Mouse (Mus musculus) liver, embryonic 15.5 days (tissue): ENCODE results near the gene Uba52. TPM values are rescaled to one million over a fixed set of nuclear protein-coding genes. Genes with fewer than 3 reads are reported as not detected.

ENCODE experiments used
- ATAC-seq: fragments of 200-750 bp; cut with Nextera tagmentation; 2 replicates; pipeline ENCODE4 v1.8.0; 2017; ENCODE audit warnings: moderate number of reproducible peaks, mild to moderate bottlenecking, moderate library complexity; ENCODE audit not compliant: insufficient read depth
- H3K27ac ChIP-seq: fragments of 300-500 bp; sonication (generic); replicated peaks from 2 replicates; pipeline ENCODE4 v1.5.1; 2015; ENCODE audit warnings: mild to moderate bottlenecking, inconsistent platforms
- H3K27me3 ChIP-seq: fragments of 300-500 bp; sonication (generic); 2 replicates; pipeline ENCODE4 v1.6.1; 2015; ENCODE audit warnings: mild to moderate bottlenecking, inconsistent platforms
- H3K36me3 ChIP-seq: fragments of 300-500 bp; sonication (generic); replicated peaks from 2 replicates; pipeline ENCODE4 v1.6.1; 2015; ENCODE audit warnings: moderate library complexity, mild to moderate bottlenecking, inconsistent platforms
- H3K4me1 ChIP-seq: fragments of 300-500 bp; sonication (generic); replicated peaks from 2 replicates; pipeline ENCODE4 v1.6.1; 2015; ENCODE audit warnings: inconsistent platforms
- H3K4me2 ChIP-seq: fragments of 300-500 bp; sonication (generic); 2 replicates; pipeline ENCODE4 v1.6.1; 2015; ENCODE audit warnings: moderate library complexity, mild to moderate bottlenecking, inconsistent platforms
- H3K4me3 ChIP-seq: fragments of 300-500 bp; sonication (generic); replicated peaks from 2 replicates; pipeline ENCODE4 v1.5.1; 2015; ENCODE audit warnings: mild to moderate bottlenecking, inconsistent platforms
- H3K9ac ChIP-seq: fragments of 300-500 bp; sonication (generic); 2 replicates; pipeline ENCODE4 v1.6.1; 2015; ENCODE audit warnings: moderate library complexity, mild to moderate bottlenecking, inconsistent platforms
- H3K9me3 ChIP-seq: fragments of 300-500 bp; sonication (generic); replicated peaks from 2 replicates; pipeline ENCODE4 v1.6.1; 2016; ENCODE audit warnings: inconsistent platforms
- WGBS: fragments of 180-500 bp; shearing (Covaris S2); methylation state at CpG from one replicate; pipeline ENCODE4 v1.1.7; 2015; ENCODE audit warnings: mixed read lengths; ENCODE audit not compliant: insufficient replicate concordance; 5-methylcytosine and 5-hydroxymethylcytosine counted together
- polyA plus RNA-seq: library from polyadenylated mRNA; unstranded; fragments of >200 nt; fragmentation: Nextera tagmentation; extraction: Ambion mirVana; gene quantifications from 2 replicates; pipeline ENCODE4 v1.2.1, GENCODE M21; 2015

The Uba52 gene
- polyA plus RNA-seq, 1 experiment from 2014 or later = 562 TPM

GRCm38 (mm10) chr8:70503062-70503750, 7.4 kb downstream of the Uba52 start:
- WGBS = 14% methylated on average over 46 of the region's 46 CpGs
- H3K4me1 ChIP-seq = peaks cover 93% of the 10 kb centered on the region
- ATAC-seq = no peak
- no peak overlapping the region for H3K27ac ChIP-seq
- peaks cover 22% of the 10 kb centered on the region for H3K36me3 ChIP-seq
- H3K4me3 ChIP-seq = 0 out of 2 replicates have a peak overlapping the region, but pooled peaks have one; percentile 32
- peak overlapping the region; percentile 77 for H3K4me2 ChIP-seq
- H3K9me3 ChIP-seq = no peaks in the 10 kb centered on the region
- peaks cover 59% of the 10 kb centered on the region for H3K27me3 ChIP-seq
- H3K9ac ChIP-seq = no peak overlapping the region

DNA sequence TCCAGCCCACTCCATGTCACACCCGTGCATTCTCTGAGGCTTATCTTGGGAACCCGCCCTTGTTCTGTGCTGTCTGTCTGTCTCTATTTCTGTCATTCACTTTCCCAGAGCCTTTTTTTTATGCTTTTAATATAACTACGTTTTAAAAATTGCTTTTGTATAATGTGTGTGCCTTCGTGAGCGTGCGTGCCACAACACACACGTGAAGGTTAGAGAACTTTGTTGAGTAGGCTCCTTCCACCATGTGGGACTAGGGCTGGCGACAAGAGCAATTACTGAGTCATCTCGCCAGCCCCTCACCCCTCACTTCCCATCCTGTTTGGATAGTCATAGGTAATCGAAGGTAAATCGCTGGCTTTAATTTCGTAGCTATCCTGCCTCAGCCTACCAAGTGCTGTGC, 8.1 kb downstream of the Uba52 start:
- 28% methylated on average over 12 of the region's 12 CpGs for WGBS
- Histone ChIP-seq H3K4me2 (peak overlapping the region; percentile 77), H3K27me3 (peaks cover 66% of the 10 kb centered on the region), H3K4me3 (peak overlapping the region; percentile 32), H3K9ac (peak overlapping the region; percentile 51), H3K36me3 (peaks cover 16% of the 10 kb centered on the region), H3K27ac (0 out of 2 replicates have a peak overlapping the region, but pooled peaks have one; percentile 29), H3K9me3 (no peaks in the 10 kb centered on the region), H3K4me1 (peaks cover 87% of the 10 kb centered on the region)
- ATAC-seq = no peak

- Histone ChIP-seq H3K9ac (peak overlapping the region; percentile 51), H3K36me3 (peaks cover 11% of the 10 kb centered on the region), H3K9me3 (no peaks in the 10 kb centered on the region), H3K4me1 (peaks cover 81% of the 10 kb centered on the region), H3K27me3 (peaks cover 71% of the 10 kb centered on the region), H3K4me2 (peak overlapping the region; percentile 77), H3K27ac (0 out of 2 replicates have a peak overlapping the region, but pooled peaks have one; percentile 29), H3K4me3 (peak overlapping the region; percentile 32)
- 11% methylated on average over 23 of the region's 23 CpGs for WGBS
- no peak for ATAC-seq
Measured at GRCm38 (mm10) chr8:70501820-70502529, 8.6 kb downstream of the Uba52 start.

- WGBS = 3% methylated on average over 39 of the region's 39 CpGs
- H3K27ac ChIP-seq = peak overlapping the region; percentile 72
Measured at GRCm38 (mm10) chr8:70500386-70501301, 10.0 kb downstream of the Uba52 start.

DNA sequence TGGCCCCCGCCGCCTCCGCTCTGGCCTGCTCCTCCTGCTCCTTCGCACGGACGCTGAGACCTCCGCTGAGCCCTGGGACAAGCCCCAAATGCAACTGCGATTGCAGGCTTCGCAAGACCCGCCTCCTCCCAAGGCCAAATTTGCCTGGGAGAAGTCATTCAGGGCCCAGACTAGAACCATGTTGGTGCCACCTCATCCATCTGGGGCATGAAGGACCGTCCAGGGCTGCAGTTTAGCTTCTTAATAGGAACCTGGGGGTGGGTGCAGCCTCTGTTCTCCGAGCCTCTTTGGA, 14.9 kb downstream of the Uba52 start:
- no peak overlapping the region for H3K4me2 ChIP-seq
- peaks cover 35% of the 10 kb centered on the region for H3K4me1 ChIP-seq
- H3K9me3 ChIP-seq = no peaks in the 10 kb centered on the region
- no peak overlapping the region for H3K4me3 ChIP-seq
- H3K36me3 ChIP-seq = no peaks in the 10 kb centered on the region
- H3K27me3 ChIP-seq = peaks cover 100% of the 10 kb centered on the region
- 9% methylated on average over 12 of the region's 12 CpGs for WGBS
- ATAC-seq = no peak
- H3K27ac ChIP-seq = no peak overlapping the region
- H3K9ac ChIP-seq = no peak overlapping the region

More at GRCm38 (mm10) chr8:70500386-70501301, 10.0 kb downstream of the Uba52 start:
- H3K4me1 ChIP-seq = peaks cover 70% of the 10 kb centered on the region
- peaks cover 85% of the 10 kb centered on the region for H3K27me3 ChIP-seq
- H3K9me3 ChIP-seq = no peaks in the 10 kb centered on the region
- H3K9ac ChIP-seq = peak overlapping the region; percentile 25; the same call in 1 of the 2 replicates
- peaks cover 8% of the 10 kb centered on the region; the same call in 1 of the 2 replicates for H3K36me3 ChIP-seq
- peak; percentile 78 for ATAC-seq
- H3K4me2 ChIP-seq = peak overlapping the region; percentile 77
- peak overlapping the region; percentile 49 for H3K4me3 ChIP-seq

DNA sequence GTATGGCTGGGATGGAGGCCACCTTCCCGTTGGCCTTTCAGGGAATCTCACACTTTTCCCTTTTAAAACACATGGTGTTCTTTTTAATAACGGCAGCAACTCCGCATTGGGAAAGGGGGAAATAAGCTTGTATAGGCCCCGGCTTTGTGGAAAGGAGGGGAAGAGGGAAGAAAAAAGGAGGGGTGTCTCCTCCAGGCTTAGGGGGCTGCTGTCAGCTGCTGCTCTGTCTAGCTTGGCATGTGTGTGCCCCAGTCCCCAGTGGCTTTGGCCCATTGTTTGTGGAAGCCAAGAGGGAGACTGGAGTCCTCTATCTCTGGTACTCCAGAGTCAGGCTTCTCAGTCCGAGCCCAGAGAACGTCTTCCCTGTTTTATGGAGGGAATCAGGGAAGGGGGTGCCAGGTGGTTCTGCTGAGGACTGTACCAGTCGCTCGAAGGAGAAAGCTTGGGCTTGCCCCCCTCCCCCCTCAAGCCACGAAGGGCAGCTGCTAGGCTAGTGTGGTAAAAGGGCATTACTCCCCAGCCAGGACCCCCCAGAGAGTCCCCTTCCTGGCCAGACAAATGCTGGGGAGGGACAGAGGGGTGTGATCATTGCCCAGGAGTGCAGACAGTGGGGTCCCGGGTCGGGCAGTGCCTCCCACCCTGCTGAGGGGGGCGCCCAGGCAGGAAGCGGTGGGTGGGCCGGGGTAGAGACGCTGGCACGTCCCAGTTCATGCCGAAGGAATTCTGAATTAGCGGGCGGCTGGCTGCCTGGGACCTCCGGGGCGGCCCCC, 15.4 kb downstream of the Uba52 start:
- no peak overlapping the region for H3K27ac ChIP-seq
- H3K4me2 ChIP-seq = no peak overlapping the region
- no peaks in the 10 kb centered on the region for H3K36me3 ChIP-seq
- H3K4me3 ChIP-seq = no peak overlapping the region
- peaks cover 29% of the 10 kb centered on the region for H3K4me1 ChIP-seq
- peaks cover 100% of the 10 kb centered on the region for H3K27me3 ChIP-seq
- H3K9ac ChIP-seq = no peak overlapping the region
- WGBS = 7% methylated on average over 21 of the region's 21 CpGs
- H3K9me3 ChIP-seq = no peaks in the 10 kb centered on the region
- ATAC-seq = no peak

- Histone ChIP-seq H3K4me1 (peaks cover 25% of the 10 kb centered on the region), H3K9ac (no peak overlapping the region), H3K9me3 (no peaks in the 10 kb centered on the region), H3K4me3 (no peak overlapping the region), H3K4me2 (no peak overlapping the region), H3K27ac (no peak overlapping the region), H3K36me3 (no peaks in the 10 kb centered on the region), H3K27me3 (peaks cover 100% of the 10 kb centered on the region)
- no peak for ATAC-seq
- WGBS = 6% methylated on average over 28 of the region's 28 CpGs
Measured at GRCm38 (mm10) chr8:70494416-70494945, 16.1 kb downstream of the Uba52 start.

- no peak for ATAC-seq
- Histone ChIP-seq H3K27me3 (peaks cover 100% of the 10 kb centered on the region), H3K4me3 (no peak overlapping the region; the same call in 1 of the 2 replicates), H3K36me3 (no peaks in the 10 kb centered on the region), H3K4me1 (peaks cover 24% of the 10 kb centered on the region), H3K27ac (no peak overlapping the region), H3K4me2 (no peak overlapping the region; the same call in 1 of the 2 replicates), H3K9ac (no peak overlapping the region), H3K9me3 (no peaks in the 10 kb centered on the region)
- WGBS = 2% methylated on average over 47 of the region's 47 CpGs
Measured at GRCm38 (mm10) chr8:70493692-70494415, 16.7 kb downstream of the Uba52 start.

- Histone ChIP-seq H3K27me3 (peaks cover 100% of the 10 kb centered on the region), H3K9me3 (no peaks in the 10 kb centered on the region), H3K4me2 (peak within 1 kb of the TSS; percentile 57), H3K36me3 (no peaks in the 10 kb centered on the region), H3K4me1 (peaks cover 29% of the 10 kb centered on the region), H3K27ac (no peak within 1 kb of the TSS), H3K9ac (no peak within 1 kb of the TSS), H3K4me3 (peak within 1 kb of the TSS; percentile 35)
- under 1% methylated on average over 77 of the region's 93 CpGs for WGBS
- ATAC-seq = no peak
Measured at GRCm38 (mm10) chr8:70492664-70493640, 17.6 kb downstream of the Uba52 start, which contains the start of gene Crlf1. Crlf1 (plus strand) TSS chr8:70493158.
